Mouse (Mus musculus) liver, embryonic 12.5 days (tissue): ENCODE measurements around the gene Cyb561. TPM values are rescaled to one million over a fixed set of nuclear protein-coding genes. Genes with fewer than 3 reads are reported as not detected.

Experiments
- ATAC-seq: fragments of 200-750 bp; cut with Nextera tagmentation; 2 replicates; pipeline ENCODE4 v1.8.0; 2017; ENCODE audit warnings: moderate number of reproducible peaks, mild to moderate bottlenecking, moderate library complexity
- H3K27ac ChIP-seq: fragments of 300-500 bp; sonication (generic); 2 replicates; pipeline ENCODE4 v1.5.1; 2016; ENCODE audit warnings: mild to moderate bottlenecking
- H3K27me3 ChIP-seq: fragments of 300-500 bp; sonication (generic); replicated peaks from 2 replicates; pipeline ENCODE4 v1.6.1; 2016; ENCODE audit warnings: mild to moderate bottlenecking, moderate library complexity
- H3K36me3 ChIP-seq: fragments of 300-500 bp; sonication (generic); 2 replicates; pipeline ENCODE4 v1.6.1; 2016; ENCODE audit warnings: mild to moderate bottlenecking, moderate library complexity
- H3K4me1 ChIP-seq: fragments of 300-500 bp; sonication (generic); 2 replicates; pipeline ENCODE4 v1.6.1; 2016
- H3K4me2 ChIP-seq: fragments of 300-500 bp; sonication (generic); 2 replicates; pipeline ENCODE4 v1.6.1; 2016; ENCODE audit warnings: mild to moderate bottlenecking, moderate library complexity
- H3K4me3 ChIP-seq: fragments of 300-500 bp; sonication (generic); 2 replicates; pipeline ENCODE4 v1.5.1; 2016; ENCODE audit warnings: mild to moderate bottlenecking, moderate library complexity
- H3K9ac ChIP-seq: fragments of 300-500 bp; sonication (generic); 2 replicates; pipeline ENCODE4 v1.6.1; 2016; ENCODE audit warnings: mild to moderate bottlenecking, moderate library complexity
- H3K9me3 ChIP-seq: fragments of 300-500 bp; sonication (generic); replicated peaks from 2 replicates; pipeline ENCODE4 v1.6.1; 2016; ENCODE audit warnings: mild to moderate bottlenecking, moderate library complexity
- WGBS: fragments of 180-500 bp; shearing (Covaris S2); methylation state at CpG from one replicate; pipeline ENCODE4 v1.1.7; 2016; ENCODE audit not compliant: insufficient replicate concordance; 5-methylcytosine and 5-hydroxymethylcytosine counted together
- polyA plus RNA-seq: library from polyadenylated mRNA; unstranded; fragments of >200 nt; fragmentation: Nextera tagmentation; extraction: Ambion mirVana; gene quantifications from 2 replicates; pipeline ENCODE4 v1.2.1, GENCODE M21; 2016

Gene Cyb561
- polyA plus RNA-seq, 1 experiment from 2014 or later = 1.9 TPM

- H3K36me3 ChIP-seq = no peaks in the 10 kb centered on the region
- no peak overlapping the region for H3K27ac ChIP-seq
- no peak for ATAC-seq
- no peak overlapping the region for H3K4me2 ChIP-seq
- no peaks in the 10 kb centered on the region for H3K4me1 ChIP-seq
- H3K4me3 ChIP-seq = no peak overlapping the region
- no peaks in the 10 kb centered on the region for H3K9me3 ChIP-seq
- H3K27me3 ChIP-seq = peaks cover 22% of the 10 kb centered on the region
- no peak overlapping the region for H3K9ac ChIP-seq
- WGBS = 55% methylated on average over 6 of the region's 6 CpGs
These were observed 18.3 kb downstream of the Cyb561 start for GRCm38 (mm10) chr11:105934816-105935215.

DNA sequence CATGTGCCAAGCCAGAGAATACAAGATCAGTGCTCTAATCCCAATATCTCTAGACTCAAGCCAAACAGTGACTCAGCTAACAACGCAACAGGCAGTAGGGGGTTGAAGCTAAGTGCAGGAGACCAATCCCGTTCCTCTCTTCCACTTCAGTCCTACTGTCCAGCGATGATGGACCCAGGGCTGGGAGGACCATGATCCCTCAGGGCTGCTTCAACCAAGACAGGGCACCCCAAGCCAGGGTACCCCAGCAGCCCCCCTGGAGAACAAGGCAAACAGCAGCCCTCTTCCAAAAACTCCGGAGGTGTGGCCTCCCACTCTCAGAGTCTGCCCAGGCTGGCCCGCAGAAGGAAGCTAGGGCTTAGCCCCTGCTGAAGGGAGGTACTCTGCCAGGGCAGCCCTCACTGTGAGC, 18.8 kb downstream of the Cyb561 start:
- no peak overlapping the region for H3K9ac ChIP-seq
- no peaks in the 10 kb centered on the region for H3K9me3 ChIP-seq
- peaks cover 17% of the 10 kb centered on the region; the same call in 1 of the 2 replicates for H3K27me3 ChIP-seq
- no peak overlapping the region for H3K27ac ChIP-seq
- H3K4me3 ChIP-seq = no peak overlapping the region
- H3K4me2 ChIP-seq = no peak overlapping the region
- H3K36me3 ChIP-seq = no peaks in the 10 kb centered on the region
- H3K4me1 ChIP-seq = no peaks in the 10 kb centered on the region
- ATAC-seq = no peak
- 45% methylated on average over 5 of the region's 5 CpGs for WGBS

- WGBS = 74% methylated on average over 8 of the region's 8 CpGs
These were observed 19.4 kb downstream of the Cyb561 start for GRCm38 (mm10) chr11:105933746-105934145.

DNA sequence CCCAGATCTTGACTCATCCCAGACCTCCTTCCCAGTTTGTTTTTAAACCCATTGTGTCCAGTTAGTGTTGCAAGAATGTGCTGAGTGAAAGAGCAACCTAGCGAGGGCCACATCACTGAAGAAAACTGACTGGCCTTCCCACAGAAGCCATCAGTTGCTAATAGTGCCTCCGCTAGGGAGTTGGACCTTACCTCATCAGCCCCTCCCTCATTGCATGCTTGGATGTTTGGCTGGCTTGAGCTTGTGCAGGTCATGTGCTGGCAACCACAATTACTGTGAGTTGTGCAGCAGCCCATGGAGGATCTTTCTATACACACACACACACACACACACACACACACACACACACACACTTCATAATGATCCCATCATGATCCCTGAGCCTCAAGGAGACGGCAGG, 21.8 kb downstream of the Cyb561 start:
- H3K27me3 ChIP-seq = no peaks in the 10 kb centered on the region; the same call in 1 of the 2 replicates
- no peak overlapping the region for H3K27ac ChIP-seq
- ATAC-seq = no peak
- no peak overlapping the region for H3K4me2 ChIP-seq
- H3K9ac ChIP-seq = no peak overlapping the region
- H3K4me1 ChIP-seq = no peaks in the 10 kb centered on the region
- no peaks in the 10 kb centered on the region for H3K36me3 ChIP-seq
- 71% methylated on average over 3 of the region's 3 CpGs for WGBS
- H3K9me3 ChIP-seq = no peaks in the 10 kb centered on the region
- H3K4me3 ChIP-seq = no peak overlapping the region

More at GRCm38 (mm10) chr11:105933746-105934145, 19.4 kb downstream of the Cyb561 start:
- Histone ChIP-seq H3K9me3 (no peaks in the 10 kb centered on the region), H3K36me3 (no peaks in the 10 kb centered on the region), H3K4me1 (no peaks in the 10 kb centered on the region), H3K4me2 (no peak overlapping the region), H3K9ac (no peak overlapping the region), H3K27ac (no peak overlapping the region), H3K4me3 (no peak overlapping the region), H3K27me3 (peaks cover 14% of the 10 kb centered on the region; the same call in 1 of the 2 replicates)
- ATAC-seq = no peak

GRCm38 (mm10) chr11:105928171-105928570, 25.0 kb downstream of the Cyb561 start:
- peaks cover under 1% of the 10 kb centered on the region; the same call in 1 of the 2 replicates for H3K4me1 ChIP-seq
- H3K27ac ChIP-seq = no peak overlapping the region
- H3K36me3 ChIP-seq = no peaks in the 10 kb centered on the region
- no peaks in the 10 kb centered on the region for H3K9me3 ChIP-seq
- H3K4me3 ChIP-seq = no peak overlapping the region
- no peak overlapping the region for H3K4me2 ChIP-seq
- WGBS = 66% methylated on average over 5 of the region's 5 CpGs
- no peak for ATAC-seq
- H3K9ac ChIP-seq = no peak overlapping the region
- H3K27me3 ChIP-seq = peaks cover 4% of the 10 kb centered on the region; the same call in 1 of the 2 replicates

DNA sequence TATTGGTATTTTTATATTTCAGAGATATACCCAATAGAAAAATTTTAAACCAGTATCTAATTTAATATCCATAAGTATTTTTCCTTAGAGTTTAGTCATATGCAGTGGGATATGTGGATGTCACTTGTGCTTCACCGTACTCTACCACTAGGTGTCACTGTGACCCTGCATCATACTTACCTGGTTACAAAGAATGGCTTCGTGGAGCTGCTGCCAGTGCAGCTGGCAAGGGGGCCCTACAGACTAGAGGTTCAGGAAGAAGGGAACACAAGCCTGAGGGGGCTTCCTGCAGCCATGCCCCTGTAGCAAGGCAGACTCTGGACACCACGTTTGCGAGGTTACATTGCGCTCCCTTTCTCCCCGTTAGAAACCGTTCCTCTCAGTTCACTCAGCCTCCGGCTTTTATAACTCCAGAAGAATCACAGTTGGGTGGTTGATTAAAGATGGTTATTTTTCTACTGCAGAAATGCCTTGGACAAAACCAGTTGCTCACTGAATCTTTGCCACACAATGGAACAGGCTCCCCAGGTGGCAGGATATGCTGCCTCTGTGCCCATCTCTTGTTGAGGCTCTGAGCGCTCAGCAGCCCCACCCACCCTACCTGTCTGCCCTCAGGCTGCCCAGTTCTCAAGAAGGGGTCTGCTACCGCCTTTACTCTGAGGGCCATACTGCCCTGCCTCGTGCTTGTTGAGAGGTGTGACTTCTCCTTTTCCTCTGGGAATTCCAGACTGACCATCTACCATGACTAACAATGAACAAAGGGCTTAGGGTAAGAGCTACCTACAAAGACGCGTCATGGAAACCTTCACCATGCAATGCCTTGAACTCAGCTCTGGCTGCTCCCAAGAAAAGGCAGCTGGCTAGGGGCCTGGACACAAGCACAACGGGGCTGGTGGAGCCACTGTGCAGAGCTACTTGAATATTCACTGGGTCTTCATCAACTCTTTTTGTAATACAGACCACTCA, 25.8 kb downstream of the Cyb561 start:
- 53% methylated on average over 14 of the region's 14 CpGs for WGBS
- Histone ChIP-seq H3K9me3 (no peaks in the 10 kb centered on the region), H3K4me1 (peaks cover 9% of the 10 kb centered on the region), H3K27ac (no peak overlapping the region), H3K27me3 (peaks cover 4% of the 10 kb centered on the region; the same call in 1 of the 2 replicates), H3K4me3 (no peak overlapping the region), H3K4me2 (no peak overlapping the region), H3K36me3 (peaks cover 3% of the 10 kb centered on the region; the same call in 1 of the 2 replicates), H3K9ac (no peak overlapping the region)
- ATAC-seq = 0 out of 2 replicates have a peak, but pooled peaks have one; percentile 49

DNA sequence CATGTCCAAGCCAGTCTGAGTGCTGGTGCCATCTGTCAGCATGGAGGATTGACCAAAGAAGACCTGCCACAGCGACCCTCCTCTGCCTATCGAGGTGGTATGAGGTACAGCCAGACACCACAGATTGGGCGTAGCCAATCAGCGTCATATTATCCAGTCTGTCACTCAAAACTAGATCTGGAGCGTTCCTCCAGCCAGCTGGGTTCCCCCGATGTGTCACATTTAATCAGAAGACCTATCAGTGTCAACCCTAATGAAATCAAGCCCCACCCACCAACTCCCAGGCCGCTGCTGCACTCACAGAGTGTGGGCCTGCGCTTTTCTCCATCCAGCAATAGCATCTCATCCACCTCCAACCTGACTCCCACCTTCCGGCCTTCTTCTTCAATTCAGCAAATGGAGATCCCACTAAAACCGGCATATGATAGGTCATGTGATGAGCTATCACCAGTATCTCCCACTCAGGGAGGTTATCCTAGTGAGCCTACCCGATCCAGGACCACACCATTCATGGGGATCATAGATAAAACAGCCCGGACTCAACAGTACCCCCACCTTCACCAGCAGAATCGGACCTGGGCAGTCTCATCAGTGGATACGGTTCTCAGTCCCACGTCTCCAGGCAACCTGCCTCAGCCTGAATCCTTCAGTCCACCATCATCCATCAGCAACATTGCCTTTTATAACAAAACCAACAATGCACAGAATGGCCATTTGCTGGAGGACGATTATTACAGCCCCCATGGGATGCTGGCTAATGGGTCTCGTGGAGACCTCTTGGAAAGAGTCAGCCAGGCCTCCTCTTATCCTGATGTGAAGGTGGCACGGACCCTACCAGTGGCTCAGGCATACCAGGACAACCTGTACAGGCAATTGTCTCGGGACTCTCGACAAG, 30.1 kb downstream of the Cyb561 start:
- H3K4me3 ChIP-seq = no peak overlapping the region
- 76% methylated on average over 20 of the region's 20 CpGs for WGBS
- peaks cover 38% of the 10 kb centered on the region for H3K4me1 ChIP-seq
- no peak overlapping the region for H3K4me2 ChIP-seq
- peaks cover 4% of the 10 kb centered on the region; the same call in 1 of the 2 replicates for H3K27me3 ChIP-seq
- no peak for ATAC-seq
- no peak overlapping the region for H3K9ac ChIP-seq
- no peaks in the 10 kb centered on the region for H3K9me3 ChIP-seq
- H3K36me3 ChIP-seq = peaks cover 16% of the 10 kb centered on the region; the same call in 1 of the 2 replicates
- no peak overlapping the region for H3K27ac ChIP-seq

DNA sequence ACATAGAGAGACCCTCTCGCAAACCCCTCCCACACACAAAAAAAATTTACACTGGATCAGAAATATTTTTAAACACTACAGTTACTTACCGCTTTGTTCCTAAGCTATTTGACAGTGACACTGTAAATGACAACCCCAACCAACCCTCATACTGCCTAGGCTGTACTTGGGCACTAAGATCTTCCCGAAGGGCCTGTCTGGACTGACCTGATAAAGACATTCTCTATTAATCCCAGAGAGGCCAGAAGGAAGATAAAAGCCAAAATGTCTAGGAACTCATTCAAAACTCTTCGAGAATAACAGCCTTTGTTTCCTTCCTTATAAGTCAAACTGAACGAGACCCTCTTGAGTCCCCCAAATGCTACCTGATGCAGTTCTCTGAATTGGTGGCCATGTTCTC, 31.9 kb downstream of the Cyb561 start:
- peak; percentile 89 for ATAC-seq
- peak overlapping the region; percentile 53; the same call in 1 of the 2 replicates for H3K27ac ChIP-seq
- H3K9me3 ChIP-seq = no peaks in the 10 kb centered on the region
- 0 out of 2 replicates have a peak, but pooled peaks cover 4% of the 10 kb centered on the region for H3K27me3 ChIP-seq
- H3K36me3 ChIP-seq = peaks cover 16% of the 10 kb centered on the region; the same call in 1 of the 2 replicates
- H3K4me2 ChIP-seq = peak overlapping the region; percentile 30
- 39% methylated on average over 5 of the region's 5 CpGs for WGBS
- H3K9ac ChIP-seq = no peak overlapping the region
- no peak overlapping the region for H3K4me3 ChIP-seq
- peaks cover 38% of the 10 kb centered on the region for H3K4me1 ChIP-seq

- no peaks in the 10 kb centered on the region for H3K9me3 ChIP-seq
- ATAC-seq = peak; percentile 78
- WGBS = 83% methylated on average over 2 of the region's 2 CpGs
These were observed 32.3 kb downstream of the Cyb561 start for GRCm38 (mm10) chr11:105920836-105921235.

GRCm38 (mm10) chr11:105920098-105920785, 32.9 kb downstream of the Cyb561 start:
- H3K4me3 ChIP-seq = no peak overlapping the region
- peaks cover 38% of the 10 kb centered on the region for H3K4me1 ChIP-seq
- no peaks in the 10 kb centered on the region for H3K9me3 ChIP-seq
- H3K9ac ChIP-seq = no peak overlapping the region
- WGBS = 52% methylated on average over 3 of the region's 3 CpGs
- H3K27me3 ChIP-seq = 0 out of 2 replicates have a peak, but pooled peaks cover under 1% of the 10 kb centered on the region
- no peak overlapping the region for H3K27ac ChIP-seq
- no peak for ATAC-seq
- H3K4me2 ChIP-seq = no peak overlapping the region
- peaks cover 16% of the 10 kb centered on the region; the same call in 1 of the 2 replicates for H3K36me3 ChIP-seq

More at GRCm38 (mm10) chr11:105920836-105921235, 32.3 kb downstream of the Cyb561 start:
- Histone ChIP-seq H3K27me3 (0 out of 2 replicates have a peak, but pooled peaks cover 4% of the 10 kb centered on the region), H3K4me1 (peaks cover 38% of the 10 kb centered on the region), H3K4me3 (no peak overlapping the region), H3K27ac (peak overlapping the region; percentile 39; the same call in 1 of the 2 replicates), H3K9ac (no peak overlapping the region), H3K4me2 (peak overlapping the region; percentile 30), H3K36me3 (peaks cover 16% of the 10 kb centered on the region; the same call in 1 of the 2 replicates)

DNA sequence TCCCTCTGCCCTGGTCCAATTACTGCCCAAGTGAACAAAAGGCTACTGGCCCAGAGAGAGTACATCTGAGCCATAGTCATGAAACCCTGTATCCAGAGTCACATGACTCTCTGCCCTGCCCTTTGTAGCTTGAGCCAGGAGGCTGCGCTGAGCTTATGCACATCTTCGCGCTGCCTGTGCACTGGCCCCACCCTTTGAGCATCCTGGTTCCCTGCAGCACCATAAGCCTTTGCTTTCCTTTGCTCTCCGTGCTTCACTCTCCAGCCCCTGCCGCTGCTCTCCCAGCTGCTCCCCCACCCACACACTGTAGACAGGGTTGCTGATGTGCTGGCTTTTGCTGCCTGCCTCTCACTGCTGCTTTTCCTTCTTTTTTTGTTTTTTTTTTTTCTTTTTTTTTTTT, 39.6 kb downstream of the Cyb561 start:
- no peak overlapping the region for H3K4me2 ChIP-seq
- no peaks in the 10 kb centered on the region for H3K36me3 ChIP-seq
- no peaks in the 10 kb centered on the region for H3K4me1 ChIP-seq
- no peaks in the 10 kb centered on the region for H3K27me3 ChIP-seq
- no peak for ATAC-seq
- WGBS = 80% methylated on average over 5 of the region's 5 CpGs
- H3K4me3 ChIP-seq = no peak overlapping the region
- H3K9ac ChIP-seq = no peak overlapping the region
- no peaks in the 10 kb centered on the region for H3K9me3 ChIP-seq
- no peak overlapping the region for H3K27ac ChIP-seq
